Mouse (Mus musculus) hindbrain, embryonic 11.5 days (tissue): ENCODE results near the gene Trim7. TPM values are rescaled to one million over a fixed set of nuclear protein-coding genes. Genes with fewer than 3 reads are reported as not detected.
A peak's percentile ranks its signal among the peaks of the same experiment; 100 is the strongest.

ENCODE experiments used
- ATAC-seq: fragments of 200-750 bp; cut with Nextera tagmentation; 2 replicates; pipeline ENCODE4 v1.8.0; 2017; ENCODE audit warnings: mild to moderate bottlenecking, moderate TSS enrichment, moderate library complexity; ENCODE audit not compliant: low FRiP score
- DNase-seq: peaks from one replicate; pipeline ENCODE4 v3.0.0-alpha.2; 2015; ENCODE audit warnings: low spot score
- H3K27ac ChIP-seq: fragments of 300-500 bp; sonication (generic); 2 replicates; pipeline ENCODE4 v1.5.1; 2014; ENCODE audit warnings: mild to moderate bottlenecking, low read depth, low read length
- H3K27me3 ChIP-seq: fragments of 300-500 bp; sonication (generic); 2 replicates; pipeline ENCODE4 v1.6.1; 2014; ENCODE audit warnings: mild to moderate bottlenecking, low read length, moderate library complexity, mixed read lengths; ENCODE audit not compliant: control insufficient read depth, insufficient read depth
- H3K36me3 ChIP-seq: fragments of 300-500 bp; sonication (generic); 2 replicates; pipeline ENCODE4 v1.6.1; 2014; ENCODE audit warnings: mild to moderate bottlenecking, low read length, moderate library complexity, mixed read lengths; ENCODE audit not compliant: control insufficient read depth, insufficient read depth
- H3K4me1 ChIP-seq: fragments of 300-500 bp; sonication (generic); replicated peaks from 2 replicates; pipeline ENCODE4 v1.6.1; 2014; ENCODE audit warnings: low read length, mixed read lengths; ENCODE audit not compliant: control insufficient read depth, insufficient read depth
- H3K4me2 ChIP-seq: fragments of 300-500 bp; sonication (generic); replicated peaks from 2 replicates; pipeline ENCODE4 v1.6.1; 2014; ENCODE audit warnings: mild to moderate bottlenecking, low read depth, low read length
- H3K4me3 ChIP-seq: fragments of 300-500 bp; sonication (generic); 2 replicates; pipeline ENCODE4 v1.5.1; 2014; ENCODE audit warnings: low read depth, low read length
- H3K9ac ChIP-seq: fragments of 300-500 bp; sonication (generic); 2 replicates; pipeline ENCODE4 v1.6.1; 2014; ENCODE audit warnings: low read depth, low read length
- H3K9me3 ChIP-seq: fragments of 300-500 bp; sonication (generic); 2 replicates; pipeline ENCODE4 v1.6.1; 2016; ENCODE audit warnings: low read length; ENCODE audit not compliant: control insufficient read depth
- WGBS: fragments of 180-500 bp; shearing (Covaris S2); extraction: QIAGEN DNeasy Blood & Tissue Kit; methylation state at CpG from one replicate; pipeline ENCODE4 v1.1.7; 2014; 5-methylcytosine and 5-hydroxymethylcytosine counted together
- polyA plus RNA-seq: library from polyadenylated mRNA; unstranded; fragments of >200 nt; fragmentation: Nextera tagmentation; extraction: Ambion mirVana; gene quantifications from 2 replicates; pipeline ENCODE4 v1.2.1, GENCODE M21; 2014

The Trim7 gene
- polyA plus RNA-seq, 1 experiment from 2014 or later: 0.56 TPM

DNA sequence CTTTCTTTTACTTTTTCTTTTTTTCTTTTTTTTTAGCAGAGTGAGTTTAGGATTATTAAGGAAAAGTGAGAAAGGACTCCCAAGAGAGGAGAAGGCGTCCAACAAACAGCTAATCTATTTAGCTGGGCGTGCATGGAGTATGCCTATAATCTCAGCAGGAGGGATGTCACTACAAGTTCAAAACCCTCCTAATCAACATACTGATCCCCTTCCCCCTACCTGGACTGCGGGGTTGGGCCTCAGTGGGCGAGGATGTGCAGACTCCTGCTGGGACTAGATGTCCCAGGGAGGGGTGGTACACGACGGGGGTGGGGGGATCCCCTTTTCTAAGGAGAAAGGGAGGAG is 784 bp downstream of the Trim7 start:
- Histone ChIP-seq H3K9ac (no peak overlapping the region), H3K27ac (no peak overlapping the region), H3K4me2 (peak overlapping the region; percentile 52), H3K4me3 (peak overlapping the region; percentile 40), H3K36me3 (no peaks in the 10 kb centered on the region), H3K4me1 (no peaks in the 10 kb centered on the region), H3K9me3 (no peaks in the 10 kb centered on the region), H3K27me3 (peaks cover 13% of the 10 kb centered on the region)
- peak; percentile 46; the same call in 1 of the 2 replicates for ATAC-seq
- under 1% methylated on average over 6 of the region's 6 CpGs for WGBS
- peak; percentile 58 for DNase-seq

DNA sequence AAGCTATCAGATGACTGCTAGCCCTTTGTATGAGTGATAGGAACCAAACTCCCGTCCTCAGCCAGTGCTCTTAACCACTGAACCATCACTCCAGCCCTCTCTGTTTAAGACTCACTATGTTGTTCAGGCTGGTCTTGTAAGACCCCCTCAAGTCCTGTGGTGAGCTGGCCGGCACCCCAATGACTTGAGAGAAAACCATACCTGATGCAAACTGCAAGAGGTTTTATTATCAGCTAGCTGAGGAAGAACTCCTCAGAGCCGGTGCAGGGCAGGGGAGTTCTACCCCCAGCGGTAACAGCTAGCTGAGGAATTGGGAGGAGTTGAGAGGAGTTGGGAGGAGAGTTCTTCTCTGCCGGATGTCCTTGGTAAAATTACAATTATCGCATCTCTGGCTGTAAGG is 2.0 kb downstream of the Trim7 start:
- H3K27me3 ChIP-seq: peaks cover 13% of the 10 kb centered on the region
- no peak overlapping the region for H3K4me2 ChIP-seq
- ATAC-seq: no peak
- H3K27ac ChIP-seq: no peak overlapping the region
- H3K9me3 ChIP-seq: no peaks in the 10 kb centered on the region
- H3K36me3 ChIP-seq: no peaks in the 10 kb centered on the region
- no peak for DNase-seq
- 76% methylated on average over 6 of the region's 6 CpGs for WGBS
- H3K9ac ChIP-seq: no peak overlapping the region
- no peak overlapping the region for H3K4me3 ChIP-seq
- no peaks in the 10 kb centered on the region for H3K4me1 ChIP-seq

DNA sequence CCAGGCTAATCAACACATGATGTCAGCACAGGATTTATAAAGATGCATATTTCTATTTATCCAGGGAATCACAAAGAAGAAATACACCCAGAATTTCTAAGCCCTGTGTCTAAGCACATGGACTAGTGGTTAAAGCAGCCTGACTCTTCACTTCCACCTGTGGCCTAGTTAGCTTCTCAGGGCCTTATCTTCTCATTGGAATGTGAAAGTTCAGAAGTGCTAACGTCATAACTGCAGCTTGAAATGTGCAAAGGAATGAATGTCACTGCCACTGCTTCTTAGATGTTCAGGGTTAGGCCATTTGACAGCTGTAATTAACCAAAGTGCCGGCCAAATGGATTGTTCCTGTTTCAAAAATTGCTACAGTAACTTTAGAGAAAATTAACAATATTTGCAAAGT is 4.3 kb downstream of the Trim7 start:
- no peak overlapping the region for H3K9ac ChIP-seq
- ATAC-seq (no peak), DNase-seq (no peak)
- H3K27me3 ChIP-seq: no peaks in the 10 kb centered on the region
- no peak overlapping the region for H3K27ac ChIP-seq
- no peaks in the 10 kb centered on the region for H3K4me1 ChIP-seq
- no peak overlapping the region for H3K4me2 ChIP-seq
- H3K9me3 ChIP-seq: no peaks in the 10 kb centered on the region
- no peak overlapping the region for H3K4me3 ChIP-seq
- no peaks in the 10 kb centered on the region for H3K36me3 ChIP-seq
- WGBS: 83% methylated on average over 2 of the region's 2 CpGs

DNA sequence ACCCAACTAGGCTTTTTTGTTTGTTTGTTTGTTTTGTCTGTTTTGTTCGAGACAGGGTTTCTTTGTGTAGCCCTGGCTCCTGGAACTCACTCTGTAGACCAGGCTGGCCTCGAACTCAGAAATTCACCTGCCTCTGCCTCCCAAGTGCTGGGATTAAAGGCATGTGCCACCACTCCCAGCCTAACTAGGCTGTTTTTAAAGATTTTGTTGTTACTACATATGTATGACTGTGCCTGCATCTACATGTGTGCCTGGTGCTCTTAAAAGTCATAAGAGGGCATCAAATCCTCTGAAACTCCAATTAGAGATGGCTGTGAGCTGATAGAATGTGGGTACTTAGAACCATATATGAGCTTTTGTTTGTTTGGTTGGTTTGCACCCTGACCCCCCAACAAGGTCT is 5.3 kb downstream of the Trim7 start:
- 84% methylated on average over 2 of the region's 2 CpGs for WGBS

DNA sequence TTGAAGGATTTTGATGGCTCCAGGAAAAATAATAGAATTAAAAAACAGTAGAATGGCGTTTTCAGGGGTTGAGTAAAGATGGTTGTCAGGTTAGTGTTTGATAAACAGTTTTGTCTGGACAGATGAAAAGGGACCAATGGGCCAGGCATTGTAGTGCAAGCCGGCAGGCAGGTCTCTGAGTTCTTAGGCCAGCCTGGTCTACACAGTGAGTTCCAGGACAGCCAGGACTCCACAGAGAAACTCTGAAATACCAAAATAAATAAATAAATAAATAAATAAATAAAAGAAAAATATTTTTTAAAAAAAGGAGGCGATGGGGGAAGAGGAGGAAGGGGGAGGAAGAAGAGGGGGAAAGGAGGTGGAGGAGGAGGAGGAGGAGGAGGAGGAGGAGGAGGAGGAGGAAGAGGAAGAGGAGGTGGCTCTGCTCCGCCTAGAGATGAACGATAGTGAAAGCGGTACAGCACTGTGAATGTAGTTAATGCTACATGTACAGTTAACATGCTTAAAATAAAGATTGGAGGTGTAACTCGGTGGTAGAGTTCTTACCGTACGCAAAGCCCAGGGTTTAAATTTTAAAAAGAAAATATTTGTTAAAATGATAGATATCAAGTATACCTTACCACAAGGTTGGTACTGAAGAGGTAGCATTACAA is 7.3 kb downstream of the Trim7 start:
- peak overlapping the region; percentile 20; the same call in 1 of the 2 replicates for H3K4me3 ChIP-seq
- 40% methylated on average over 9 of the region's 9 CpGs for WGBS
- ATAC-seq: peak; percentile 10

More for the DNA sequence above, 5.3 kb downstream of the Trim7 start:
- DNase-seq (no peak), ATAC-seq (no peak)
- Histone ChIP-seq H3K9ac (no peak overlapping the region), H3K4me3 (no peak overlapping the region), H3K36me3 (no peaks in the 10 kb centered on the region), H3K27ac (no peak overlapping the region), H3K9me3 (no peaks in the 10 kb centered on the region), H3K27me3 (0 out of 2 replicates have a peak, but pooled peaks cover 2% of the 10 kb centered on the region), H3K4me2 (no peak overlapping the region), H3K4me1 (no peaks in the 10 kb centered on the region)

DNA sequence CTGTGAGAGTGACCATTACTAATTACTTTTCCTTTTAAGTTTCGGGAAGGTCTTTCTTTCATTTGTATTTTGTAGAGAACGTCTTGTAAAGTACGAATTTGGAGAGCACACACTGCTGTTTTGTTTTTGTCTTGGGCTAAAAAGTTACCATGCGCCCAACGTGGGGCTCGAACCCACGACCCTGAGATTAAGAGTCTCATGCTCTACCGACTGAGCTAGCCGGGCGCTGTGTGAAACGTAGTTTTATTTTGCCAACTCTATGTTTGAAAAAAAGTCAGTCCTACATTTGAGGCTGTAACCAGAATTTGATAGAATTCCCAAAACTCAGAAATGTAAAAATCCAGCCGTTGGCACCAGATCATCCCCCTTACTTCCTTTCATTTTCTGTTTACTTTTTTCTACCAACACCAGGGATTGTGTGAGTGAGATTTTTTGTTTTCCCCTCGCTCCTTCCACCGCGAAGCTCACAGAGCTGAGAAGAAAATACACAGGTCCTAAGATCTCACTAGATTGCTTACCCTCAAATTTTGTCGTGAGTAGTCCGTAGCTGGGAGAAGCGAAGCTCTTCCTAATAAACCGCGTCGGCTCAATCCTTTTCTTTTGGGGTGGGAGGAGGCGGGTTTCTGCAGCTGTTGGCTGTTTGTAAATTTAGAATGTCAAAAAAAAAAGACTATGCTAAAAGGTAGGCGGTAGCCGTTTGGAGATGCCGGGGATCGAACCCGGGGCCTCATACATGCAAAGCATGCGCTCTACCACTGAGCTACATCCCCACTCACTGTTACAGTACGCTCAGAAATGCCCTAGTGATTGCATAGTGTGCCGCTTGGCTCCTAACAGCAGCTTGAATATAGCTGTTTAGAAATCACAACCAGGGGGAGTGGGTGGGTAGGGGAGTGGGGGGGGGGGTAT is 8.0 kb downstream of the Trim7 start:
- peaks cover 5% of the 10 kb centered on the region; the same call in 1 of the 2 replicates for H3K27me3 ChIP-seq
- DNase-seq (peak; percentile 94), ATAC-seq (peak; percentile 89)
- H3K27ac ChIP-seq: peak overlapping the region; percentile 30; the same call in 1 of the 2 replicates
- H3K4me2 ChIP-seq: peak overlapping the region; percentile 56
- 0 out of 2 replicates have a peak, but pooled peaks cover 4% of the 10 kb centered on the region for H3K4me1 ChIP-seq
- H3K36me3 ChIP-seq: no peaks in the 10 kb centered on the region
- WGBS: under 1% methylated on average over 30 of the region's 30 CpGs
- H3K4me3 ChIP-seq: peak overlapping the region; percentile 54
- H3K9ac ChIP-seq: peak overlapping the region; percentile 60
- H3K9me3 ChIP-seq: no peaks in the 10 kb centered on the region

More for the DNA sequence above, 7.3 kb downstream of the Trim7 start:
- no peak for DNase-seq
- no peak overlapping the region for H3K4me2 ChIP-seq
- 0 out of 2 replicates have a peak, but pooled peaks cover under 1% of the 10 kb centered on the region for H3K4me1 ChIP-seq
- H3K9ac ChIP-seq: no peak overlapping the region
- no peak overlapping the region for H3K27ac ChIP-seq
- H3K27me3 ChIP-seq: peaks cover 5% of the 10 kb centered on the region; the same call in 1 of the 2 replicates
- no peaks in the 10 kb centered on the region for H3K36me3 ChIP-seq
- no peaks in the 10 kb centered on the region for H3K9me3 ChIP-seq

DNA sequence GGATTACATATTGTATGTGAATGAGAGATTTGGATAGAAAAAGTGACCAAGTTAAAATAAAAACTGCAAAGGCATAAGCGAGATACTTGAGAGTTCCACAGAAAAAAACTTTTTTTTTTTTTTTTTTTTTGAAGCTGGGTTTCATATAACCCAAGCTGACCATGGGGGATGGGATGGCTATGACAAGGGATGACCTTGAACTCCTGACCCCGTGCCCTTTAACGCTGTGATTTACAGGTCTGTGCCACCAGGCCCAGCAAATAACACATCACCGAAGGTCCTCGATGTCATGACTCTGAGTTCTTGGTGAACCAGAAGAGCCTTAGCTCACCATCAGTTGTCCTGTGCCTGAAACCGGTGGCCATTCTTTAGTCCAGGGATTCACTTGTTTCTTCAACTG is 10.0 kb downstream of the Trim7 start:
- no peaks in the 10 kb centered on the region for H3K36me3 ChIP-seq
- H3K9ac ChIP-seq: no peak overlapping the region
- no peak overlapping the region for H3K4me3 ChIP-seq
- H3K9me3 ChIP-seq: no peaks in the 10 kb centered on the region
- no peak for DNase-seq
- peaks cover 5% of the 10 kb centered on the region; the same call in 1 of the 2 replicates for H3K27me3 ChIP-seq
- H3K27ac ChIP-seq: no peak overlapping the region
- H3K4me2 ChIP-seq: no peak overlapping the region
- H3K4me1 ChIP-seq: 0 out of 2 replicates have a peak, but pooled peaks cover 4% of the 10 kb centered on the region
- 78% methylated on average over 6 of the region's 6 CpGs for WGBS
- no peak for ATAC-seq

DNA sequence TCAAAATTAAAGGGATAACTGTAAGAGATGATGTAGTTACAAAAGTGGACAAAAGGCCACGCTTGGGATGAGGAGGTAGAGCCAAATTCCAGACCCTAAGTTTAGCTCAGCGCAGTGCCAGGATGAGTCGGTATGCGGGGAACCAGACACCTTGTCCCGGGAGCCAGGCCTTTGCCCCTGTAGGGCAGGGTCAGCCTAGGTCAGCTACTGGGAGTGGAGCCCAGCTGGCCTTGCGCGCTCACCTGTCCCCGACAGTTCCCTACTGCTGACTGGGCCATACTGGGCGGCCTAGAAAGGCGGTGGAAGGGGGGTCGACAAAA is 11.0 kb downstream of the Trim7 start:
- H3K4me3 ChIP-seq: peak overlapping the region; percentile 77
- no peaks in the 10 kb centered on the region for H3K36me3 ChIP-seq
- WGBS: 7% methylated on average over 11 of the region's 11 CpGs
- H3K27me3 ChIP-seq: peaks cover 5% of the 10 kb centered on the region; the same call in 1 of the 2 replicates
- no peak overlapping the region for H3K27ac ChIP-seq
- DNase-seq (no peak), ATAC-seq (no peak)
- no peaks in the 10 kb centered on the region for H3K9me3 ChIP-seq
- H3K9ac ChIP-seq: peak overlapping the region; percentile 65; the same call in 1 of the 2 replicates
- H3K4me2 ChIP-seq: peak overlapping the region; percentile 94
- H3K4me1 ChIP-seq: 0 out of 2 replicates have a peak, but pooled peaks cover 4% of the 10 kb centered on the region
